Mouse (Mus musculus) megakaryocyte, embryonic 14.5 days (primary cell): ENCODE data around the gene Rpl31. TPM values are rescaled to one million over a fixed set of nuclear protein-coding genes. Genes with fewer than 3 reads are reported as not detected.

Source experiments
- H3K27me3 ChIP-seq: replicated peaks from 2 replicates; pipeline ENCODE3; 2012; ENCODE audit warnings: inconsistent platforms
- H3K36me3 ChIP-seq: replicated peaks from 2 replicates; pipeline ENCODE3; 2012; ENCODE audit warnings: low read length, inconsistent platforms, mixed read lengths
- H3K4me1 ChIP-seq: 2 replicates; pipeline ENCODE4 v1.6.1; 2012; ENCODE audit warnings: inconsistent platforms
- H3K4me3 ChIP-seq: replicated peaks from 2 replicates; pipeline ENCODE3; 2012; ENCODE audit warnings: moderate library complexity, mild to moderate bottlenecking, inconsistent platforms
- H3K9me3 ChIP-seq: 2 replicates; pipeline ENCODE4 v1.6.1; 2012; ENCODE audit warnings: inconsistent platforms
- FLI1 ChIP-seq: IDR thresholded peaks from 2 replicates; pipeline ENCODE4 v1.6.1; 2012; ENCODE audit warnings: low read length, inconsistent platforms, mixed read lengths
- GATA1 ChIP-seq: IDR thresholded peaks from 3 replicates; pipeline ENCODE4 v1.6.1; 2012; ENCODE audit warnings: mixed read lengths, low read length, inconsistent platforms, borderline replicate concordance
- polyA plus RNA-seq: library from polyadenylated mRNA; stranded (reverse); fragments of >175 nt; gene quantifications from 2 replicates; pipeline ENCODE4 v1.2.3, GENCODE M21; 2012; ENCODE audit warnings: low replicate concordance; ENCODE audit not compliant: insufficient read depth

Gene Rpl31
- polyA plus RNA-seq, 1 experiment: 232 TPM

DNA sequence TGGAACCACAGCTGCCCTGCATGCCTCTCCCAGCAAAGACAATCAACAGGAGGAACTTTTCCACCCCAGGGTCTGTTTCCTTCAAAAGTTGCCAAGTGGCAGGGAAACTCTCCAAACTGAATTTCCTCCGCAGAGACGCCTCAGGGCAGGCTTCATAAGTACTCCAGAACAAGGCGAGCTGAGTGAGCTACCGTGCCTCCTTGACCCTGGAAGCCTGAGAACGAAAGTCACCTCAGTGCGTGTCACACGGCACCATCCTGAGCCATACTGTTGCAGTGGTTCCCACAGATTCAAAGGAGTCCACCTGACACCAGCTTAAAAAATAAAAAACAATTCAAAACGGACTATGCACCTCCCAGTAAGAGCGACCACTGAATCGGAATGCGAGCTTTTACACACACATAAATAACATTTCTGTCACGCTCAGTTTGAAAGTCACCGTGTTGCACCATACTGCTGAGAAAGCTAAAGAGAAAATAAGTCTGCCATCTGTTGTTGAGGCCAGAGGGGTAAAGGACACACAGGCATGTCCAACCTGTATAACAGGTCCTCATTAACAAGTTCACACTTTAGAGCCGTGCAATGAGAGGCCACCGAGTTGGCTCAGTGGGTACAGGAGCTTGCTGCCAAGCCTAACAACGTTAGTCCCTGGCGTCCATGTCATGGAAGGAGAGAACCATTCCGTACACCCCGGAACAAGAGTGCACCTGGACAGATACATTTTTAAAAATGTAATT is 42.6 kb downstream of the Rpl31 start:
- TF ChIP-seq FLI1: no peak
- TF ChIP-seq GATA1: no peak
- Histone ChIP-seq H3K4me1 (peaks cover 57% of the 10 kb centered on the region), H3K36me3 (peaks cover 36% of the 10 kb centered on the region), H3K9me3 (peaks cover 8% of the 10 kb centered on the region), H3K27me3 (peaks cover 6% of the 10 kb centered on the region), H3K4me3 (no peak overlapping the region)

DNA sequence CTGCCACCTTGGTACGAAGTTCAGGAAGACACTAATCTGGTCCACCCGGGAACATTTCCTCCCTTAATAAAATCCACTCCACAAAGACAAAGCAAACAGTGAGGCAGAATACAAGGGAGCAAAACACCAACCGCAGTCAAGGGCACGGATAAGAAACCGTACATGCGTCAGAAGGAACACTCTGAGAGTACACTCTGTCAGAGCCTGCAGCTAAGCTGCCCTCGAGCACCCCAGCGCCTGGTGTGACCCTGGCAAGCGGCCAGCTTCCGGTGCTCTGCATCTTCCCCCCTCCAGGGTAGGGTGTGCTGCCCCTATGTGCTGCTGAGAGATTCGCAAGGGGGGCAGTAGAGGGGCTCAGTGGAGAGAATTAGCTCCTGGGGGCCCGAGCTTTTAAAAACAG is 50.2 kb downstream of the Rpl31 start:
- Histone ChIP-seq H3K4me1 (peaks cover 38% of the 10 kb centered on the region), H3K9me3 (peaks cover 11% of the 10 kb centered on the region), H3K4me3 (peak overlapping the region; percentile 30), H3K36me3 (peaks cover 32% of the 10 kb centered on the region), H3K27me3 (peaks cover 12% of the 10 kb centered on the region)
- TF ChIP-seq GATA1: no peak
- TF ChIP-seq FLI1: no peak

DNA sequence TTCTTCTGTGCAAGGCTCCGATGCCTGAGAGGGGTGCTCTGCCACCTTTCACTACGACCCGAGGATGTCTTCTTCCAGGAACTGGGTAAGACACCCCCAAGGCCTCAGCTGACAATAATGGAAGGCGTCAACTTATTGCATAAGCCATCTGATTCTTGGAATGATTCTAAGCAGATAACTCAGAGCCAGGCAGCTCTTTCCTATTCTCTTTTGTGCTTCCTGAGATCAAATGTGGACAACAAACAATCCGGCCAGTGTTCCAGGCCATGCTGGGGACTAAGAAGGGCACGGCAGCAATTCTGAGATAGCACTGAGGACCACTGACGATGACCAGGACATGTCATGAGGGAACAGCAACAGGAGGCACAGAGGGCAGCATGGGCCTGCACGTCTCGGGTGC is 51.2 kb downstream of the Rpl31 start:
- peaks cover 40% of the 10 kb centered on the region for H3K36me3 ChIP-seq
- peak overlapping the region; percentile 44 for H3K4me3 ChIP-seq
- H3K4me1 ChIP-seq: peaks cover 32% of the 10 kb centered on the region
- TF ChIP-seq FLI1 (no peak), GATA1 (no peak)
- H3K9me3 ChIP-seq: peaks cover 11% of the 10 kb centered on the region
- peaks cover 17% of the 10 kb centered on the region for H3K27me3 ChIP-seq

GRCm38 (mm10) chr1:39420987-39421386 is 53.3 kb downstream of the Rpl31 start:
- TF ChIP-seq FLI1: no peak
- TF ChIP-seq GATA1: no peak
- H3K4me1 ChIP-seq: peaks cover 31% of the 10 kb centered on the region
- peaks cover 52% of the 10 kb centered on the region for H3K36me3 ChIP-seq
- peaks cover 5% of the 10 kb centered on the region for H3K9me3 ChIP-seq
- no peak overlapping the region for H3K4me3 ChIP-seq
- peaks cover 17% of the 10 kb centered on the region for H3K27me3 ChIP-seq

Other genes starting within 250 kb of the Rpl31 start
- 1.9 and 5.8 TPM in 2 replicates for gene Npas2, start 174.1 kb upstream of the Rpl31 start, polyA plus RNA-seq
- 1.7 and 6.4 TPM in 2 replicates for gene Tbc1d8, start 110.9 kb downstream of the Rpl31 start, polyA plus RNA-seq
- 29.4 and 46.8 TPM in 2 replicates for gene Cnot11, start 167.2 kb downstream of the Rpl31 start, polyA plus RNA-seq
- 3.8 and 26.0 TPM in 2 replicates for gene Rnf149, start 209.6 kb downstream of the Rpl31 start, polyA plus RNA-seq